Mouse (Mus musculus) embryonic facial prominence, embryonic 12.5 days (tissue): ENCODE results near the gene Rapgef5. TPM values are rescaled to one million over a fixed set of nuclear protein-coding genes. Genes with fewer than 3 reads are reported as not detected.

Experiments used
- ATAC-seq: fragments of 200-750 bp; cut with Nextera tagmentation; 2 replicates; pipeline ENCODE4 v1.8.0; 2017; ENCODE audit not compliant: insufficient number of reproducible peaks, insufficient read depth, low FRiP score, low TSS enrichment
- H3K27ac ChIP-seq: fragments of 300-500 bp; sonication (generic); 2 replicates; pipeline ENCODE4 v1.5.1; 2016; ENCODE audit warnings: mild to moderate bottlenecking
- H3K27me3 ChIP-seq: fragments of 300-500 bp; sonication (generic); 2 replicates; pipeline ENCODE4 v1.6.1; 2016; ENCODE audit warnings: mild to moderate bottlenecking, moderate library complexity
- H3K36me3 ChIP-seq: fragments of 300-500 bp; sonication (generic); 2 replicates; pipeline ENCODE4 v1.6.1; 2016; ENCODE audit warnings: mild to moderate bottlenecking
- H3K4me1 ChIP-seq: fragments of 300-500 bp; sonication (generic); 2 replicates; pipeline ENCODE4 v1.6.1; 2016
- H3K4me2 ChIP-seq: fragments of 300-500 bp; sonication (generic); replicated peaks from 2 replicates; pipeline ENCODE4 v1.6.1; 2016; ENCODE audit warnings: mild to moderate bottlenecking, moderate library complexity
- H3K4me3 ChIP-seq: fragments of 300-500 bp; sonication (generic); 2 replicates; pipeline ENCODE4 v1.5.1; 2016; ENCODE audit warnings: mild to moderate bottlenecking
- H3K9ac ChIP-seq: fragments of 300-500 bp; sonication (generic); 2 replicates; pipeline ENCODE4 v1.6.1; 2016; ENCODE audit warnings: mild to moderate bottlenecking, moderate library complexity
- H3K9me3 ChIP-seq: fragments of 300-500 bp; sonication (generic); 2 replicates; pipeline ENCODE4 v1.6.1; 2016; ENCODE audit warnings: mild to moderate bottlenecking, moderate library complexity
- WGBS: fragments of 180-500 bp; shearing (Covaris S2); methylation state at CpG from one replicate; pipeline ENCODE4 v1.1.7; 2016; 5-methylcytosine and 5-hydroxymethylcytosine counted together
- polyA plus RNA-seq: library from polyadenylated mRNA; unstranded; fragments of >200 nt; fragmentation: Nextera tagmentation; extraction: Ambion mirVana; gene quantifications from 2 replicates; pipeline ENCODE4 v1.2.1, GENCODE M21; 2016

The Rapgef5 gene
- polyA plus RNA-seq, 1 experiment from 2014 or later, result 12.8 TPM

- no peaks in the 10 kb centered on the region for H3K9me3 ChIP-seq
- H3K4me2 ChIP-seq, result no peak overlapping the region
- no peak for ATAC-seq
- H3K4me1 ChIP-seq, result peaks cover 5% of the 10 kb centered on the region; the same call in 1 of the 2 replicates
- no peak overlapping the region for H3K4me3 ChIP-seq
- no peaks in the 10 kb centered on the region for H3K36me3 ChIP-seq
- WGBS, result 34% methylated on average over 3 of the region's 3 CpGs
- H3K9ac ChIP-seq, result no peak overlapping the region
- H3K27me3 ChIP-seq, result no peaks in the 10 kb centered on the region
- no peak overlapping the region for H3K27ac ChIP-seq
These were observed 211.9 kb downstream of the Rapgef5 start for GRCm38 (mm10) chr12:117728178-117728611.

- ATAC-seq, result no peak
These were observed 217.3 kb downstream of the Rapgef5 start for GRCm38 (mm10) chr12:117733611-117734010.

GRCm38 (mm10) chr12:117736130-117736529 is 219.9 kb downstream of the Rapgef5 start:
- H3K9ac ChIP-seq, result no peak overlapping the region
- no peak overlapping the region for H3K27ac ChIP-seq
- H3K4me3 ChIP-seq, result no peak overlapping the region
- H3K4me2 ChIP-seq, result no peak overlapping the region
- H3K4me1 ChIP-seq, result 0 out of 2 replicates have a peak, but pooled peaks cover 4% of the 10 kb centered on the region
- 83% methylated on average over 3 of the region's 3 CpGs for WGBS
- H3K9me3 ChIP-seq, result no peaks in the 10 kb centered on the region
- H3K36me3 ChIP-seq, result no peaks in the 10 kb centered on the region
- H3K27me3 ChIP-seq, result no peaks in the 10 kb centered on the region
- ATAC-seq, result no peak

More at GRCm38 (mm10) chr12:117733611-117734010, 217.3 kb downstream of the Rapgef5 start:
- H3K27me3 ChIP-seq, result no peaks in the 10 kb centered on the region
- no peaks in the 10 kb centered on the region for H3K9me3 ChIP-seq
- no peak overlapping the region for H3K27ac ChIP-seq
- H3K4me2 ChIP-seq, result no peak overlapping the region
- no peak overlapping the region for H3K4me3 ChIP-seq
- H3K4me1 ChIP-seq, result peaks cover 5% of the 10 kb centered on the region; the same call in 1 of the 2 replicates
- no peaks in the 10 kb centered on the region for H3K36me3 ChIP-seq
- no peak overlapping the region for H3K9ac ChIP-seq

DNA sequence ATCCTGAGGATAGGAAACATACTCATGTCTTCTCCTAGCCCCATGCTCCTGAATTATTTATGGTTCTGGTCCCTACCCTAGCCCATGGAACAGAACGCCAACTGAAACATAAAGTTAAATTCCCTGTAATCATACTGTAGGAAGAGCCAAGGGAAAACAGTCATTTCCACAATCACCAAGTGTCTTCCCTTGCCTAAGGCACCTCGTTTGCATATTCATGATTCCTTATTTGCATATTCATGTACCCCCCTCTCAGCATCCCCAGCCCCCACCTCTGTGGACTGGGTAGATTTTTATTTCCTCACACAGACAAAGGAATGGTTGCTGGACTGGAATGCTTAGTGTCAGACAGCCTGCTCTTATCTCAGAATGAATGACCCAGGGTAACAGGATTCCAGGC is 220.6 kb downstream of the Rapgef5 start:
- no peak for ATAC-seq
- no peaks in the 10 kb centered on the region for H3K36me3 ChIP-seq

DNA sequence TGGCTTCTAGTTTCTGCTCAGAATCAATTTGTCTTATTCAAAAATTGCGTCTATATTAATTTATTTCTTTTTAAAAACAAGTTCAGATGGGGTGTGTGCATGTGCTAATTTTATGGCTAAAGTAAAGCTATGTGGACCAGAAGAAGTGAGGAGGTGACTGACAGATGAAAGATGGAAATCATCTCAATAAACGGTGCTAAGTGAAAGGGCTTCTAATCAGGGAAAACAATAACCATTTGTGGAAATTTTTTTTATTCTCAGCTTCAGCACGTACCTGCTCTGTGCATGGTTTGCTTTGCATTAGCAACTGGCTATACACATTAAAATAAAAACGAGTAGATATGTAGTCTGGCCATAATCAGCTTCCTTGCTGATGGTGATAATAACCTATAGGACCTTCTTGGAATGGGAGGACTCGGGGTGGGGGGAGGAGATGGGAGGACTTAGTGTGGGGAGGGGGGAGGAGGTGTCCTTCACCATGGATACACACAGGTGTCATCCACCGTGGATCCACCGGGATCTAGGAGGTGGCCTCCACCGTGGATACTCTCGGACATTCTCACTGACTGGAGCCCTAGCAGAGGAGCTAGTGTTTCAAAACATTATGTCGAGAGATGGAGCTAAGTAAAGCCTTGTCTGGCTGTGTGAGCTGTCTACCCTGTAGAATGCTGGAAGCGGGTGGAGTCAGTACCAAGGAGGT is 221.2 kb downstream of the Rapgef5 start:
- ATAC-seq, result no peak
- Histone ChIP-seq H3K4me2 (no peak overlapping the region), H3K27ac (no peak overlapping the region), H3K9me3 (no peaks in the 10 kb centered on the region), H3K27me3 (no peaks in the 10 kb centered on the region), H3K4me1 (0 out of 2 replicates have a peak, but pooled peaks cover 4% of the 10 kb centered on the region), H3K4me3 (no peak overlapping the region), H3K9ac (no peak overlapping the region), H3K36me3 (no peaks in the 10 kb centered on the region)
- 73% methylated on average over 11 of the region's 11 CpGs for WGBS

More for the DNA sequence above, 220.6 kb downstream of the Rapgef5 start:
- H3K4me3 ChIP-seq, result no peak overlapping the region
- H3K27me3 ChIP-seq, result no peaks in the 10 kb centered on the region
- no peak overlapping the region for H3K27ac ChIP-seq
- H3K9me3 ChIP-seq, result no peaks in the 10 kb centered on the region
- H3K4me2 ChIP-seq, result no peak overlapping the region
- no peak overlapping the region for H3K9ac ChIP-seq
- H3K4me1 ChIP-seq, result 0 out of 2 replicates have a peak, but pooled peaks cover 4% of the 10 kb centered on the region
- WGBS, result 56% methylated on average over 2 of the region's 2 CpGs

DNA sequence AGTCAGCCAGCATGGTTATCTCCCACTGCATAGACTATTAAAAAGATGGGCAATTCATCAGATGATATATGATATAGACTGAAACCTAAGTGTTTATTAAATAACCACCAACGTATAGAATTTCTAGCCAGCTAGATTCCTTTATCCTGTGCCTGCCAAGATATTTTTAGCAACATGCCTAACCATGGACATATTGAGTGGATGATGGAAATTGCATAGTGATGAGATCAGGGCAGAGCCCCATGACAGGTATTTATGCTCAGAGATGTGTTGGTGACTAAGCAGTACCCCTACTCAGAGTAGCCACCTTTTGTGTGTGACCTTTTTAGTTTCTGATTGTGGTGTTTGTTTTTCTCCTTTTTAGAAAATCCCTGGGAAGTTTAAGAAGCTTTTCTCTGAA is 226.2 kb downstream of the Rapgef5 start:
- Histone ChIP-seq H3K4me3 (no peak overlapping the region), H3K36me3 (no peaks in the 10 kb centered on the region), H3K27me3 (no peaks in the 10 kb centered on the region), H3K4me2 (no peak overlapping the region), H3K27ac (no peak overlapping the region), H3K9ac (no peak overlapping the region), H3K9me3 (no peaks in the 10 kb centered on the region), H3K4me1 (peaks cover 6% of the 10 kb centered on the region; the same call in 1 of the 2 replicates)
- no peak for ATAC-seq
- 52% methylated on average over 1 of the region's 1 CpGs for WGBS

DNA sequence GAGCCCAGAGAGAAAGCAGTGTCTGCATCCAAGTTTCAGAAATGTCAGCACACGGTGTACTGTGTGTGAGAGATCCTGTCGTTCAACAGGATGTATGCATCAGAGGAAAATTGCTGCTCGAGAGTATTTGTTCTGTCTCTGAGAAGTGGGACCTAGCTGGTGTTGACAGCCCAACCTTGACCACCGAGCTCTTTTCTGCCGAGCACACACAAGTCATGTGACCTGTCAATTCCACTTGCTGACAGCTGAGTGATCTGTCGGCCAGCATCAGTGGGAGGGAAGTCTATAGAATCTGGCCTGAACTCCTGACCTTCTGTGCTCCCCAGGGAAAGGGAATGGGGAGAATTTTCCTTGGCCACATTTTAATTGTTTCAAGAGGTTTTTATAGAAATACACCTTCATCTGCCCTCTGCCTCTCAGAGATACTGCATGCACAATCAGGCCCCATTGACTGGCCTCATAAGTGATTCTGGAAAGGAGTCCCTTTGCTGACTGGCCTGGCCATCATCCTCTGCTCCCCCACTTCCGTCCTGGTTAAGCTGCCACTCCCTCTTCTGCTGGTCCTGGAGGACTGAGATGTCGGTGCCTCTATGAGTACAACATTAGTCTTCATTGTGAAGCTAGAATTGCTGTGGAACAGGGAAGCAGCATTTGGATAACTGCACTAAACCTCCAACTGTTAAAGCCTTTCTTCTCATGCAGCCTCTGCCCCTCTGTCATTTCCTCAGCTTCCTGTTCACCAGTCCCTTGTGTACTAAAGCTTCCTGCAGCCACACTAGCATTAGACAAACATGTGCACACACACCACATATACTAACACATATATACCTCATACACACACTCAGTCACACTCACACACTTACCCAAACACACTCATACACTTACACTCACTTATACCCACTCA is 228.6 kb downstream of the Rapgef5 start:
- Histone ChIP-seq H3K4me1 (peaks cover 6% of the 10 kb centered on the region; the same call in 1 of the 2 replicates), H3K27ac (no peak overlapping the region), H3K4me2 (no peak overlapping the region), H3K9me3 (no peaks in the 10 kb centered on the region), H3K9ac (no peak overlapping the region), H3K36me3 (no peaks in the 10 kb centered on the region), H3K4me3 (no peak overlapping the region), H3K27me3 (no peaks in the 10 kb centered on the region)
- WGBS, result 17% methylated on average over 8 of the region's 8 CpGs
- ATAC-seq, result no peak

DNA sequence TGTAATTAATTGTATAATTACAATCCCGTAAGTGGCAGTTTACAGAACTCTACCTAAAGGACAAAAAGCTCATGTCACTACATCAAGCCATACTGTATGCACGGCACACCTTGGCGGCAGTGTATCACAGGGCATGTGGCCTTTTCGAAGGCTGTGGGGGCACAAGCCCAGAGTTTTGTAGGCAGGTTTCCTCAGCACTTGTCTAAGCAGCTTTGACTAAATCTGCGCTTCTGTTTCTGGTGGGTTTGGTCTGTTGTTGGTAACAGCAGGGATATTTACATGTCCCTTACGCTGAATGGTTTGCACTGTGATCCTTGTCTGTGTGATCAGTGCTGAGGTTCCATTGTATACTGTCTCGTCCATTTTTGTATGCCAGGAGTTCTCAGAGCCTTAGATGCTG is 230.3 kb downstream of the Rapgef5 start:
- H3K9me3 ChIP-seq, result no peaks in the 10 kb centered on the region
- WGBS, result 90% methylated on average over 7 of the region's 7 CpGs
- no peak overlapping the region for H3K4me3 ChIP-seq
- H3K4me1 ChIP-seq, result peaks cover 16% of the 10 kb centered on the region
- H3K9ac ChIP-seq, result no peak overlapping the region
- H3K4me2 ChIP-seq, result no peak overlapping the region
- H3K27me3 ChIP-seq, result 0 out of 2 replicates have a peak, but pooled peaks cover 5% of the 10 kb centered on the region
- no peak for ATAC-seq
- no peak overlapping the region for H3K27ac ChIP-seq
- H3K36me3 ChIP-seq, result no peaks in the 10 kb centered on the region

GRCm38 (mm10) chr12:117751045-117751444 is 234.8 kb downstream of the Rapgef5 start:
- H3K4me3 ChIP-seq, result no peak overlapping the region
- H3K9me3 ChIP-seq, result no peaks in the 10 kb centered on the region
- no peak overlapping the region for H3K27ac ChIP-seq
- 14% methylated on average over 9 of the region's 9 CpGs for WGBS
- H3K36me3 ChIP-seq, result no peaks in the 10 kb centered on the region
- H3K4me1 ChIP-seq, result peaks cover 17% of the 10 kb centered on the region
- peak; percentile 31; the same call in 1 of the 2 replicates for ATAC-seq
- peak overlapping the region; percentile 36 for H3K4me2 ChIP-seq
- no peak overlapping the region for H3K9ac ChIP-seq
- 0 out of 2 replicates have a peak, but pooled peaks cover 5% of the 10 kb centered on the region for H3K27me3 ChIP-seq

DNA sequence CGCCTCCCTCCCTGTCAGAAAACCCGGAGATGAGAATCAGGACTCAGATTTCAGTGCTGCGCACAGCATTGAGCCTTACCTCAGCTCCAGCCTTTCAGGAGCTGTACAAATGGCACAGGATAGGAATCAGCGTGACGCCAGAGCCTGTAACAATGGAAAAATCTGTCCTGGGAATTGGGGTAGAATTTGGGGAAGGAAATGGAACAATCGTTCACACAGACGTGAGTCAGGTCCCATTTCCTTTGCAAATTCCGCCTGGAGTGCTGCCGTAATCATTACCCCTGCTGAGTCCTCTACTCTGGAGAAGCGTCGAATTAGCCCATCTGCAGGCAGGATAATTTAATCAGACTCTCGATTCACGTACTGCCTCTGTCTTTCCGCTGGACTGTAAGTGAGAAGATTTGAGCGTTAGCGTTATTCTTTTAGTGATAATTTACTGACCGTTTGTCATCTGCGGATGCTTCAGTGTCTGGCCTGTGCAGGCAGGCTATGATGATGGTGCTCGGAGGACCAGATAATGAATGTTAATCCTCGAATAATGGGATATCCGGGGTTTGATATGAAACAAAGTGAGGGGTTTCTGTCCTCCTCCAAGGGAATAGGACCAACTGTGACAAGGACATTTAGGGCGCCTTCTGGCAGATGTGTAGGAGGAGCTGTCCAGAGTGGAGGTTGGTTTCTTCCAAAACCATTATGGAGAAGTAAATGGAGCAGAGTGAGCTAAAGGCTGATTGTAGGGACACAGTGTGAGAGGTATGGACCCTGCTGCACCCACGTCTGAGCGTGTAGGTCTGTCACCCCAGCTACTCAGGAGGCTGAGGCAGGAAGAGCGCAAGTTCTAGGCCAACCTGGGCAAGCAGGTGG is 235.5 kb downstream of the Rapgef5 start:
- no peak; the same call in 1 of the 2 replicates for ATAC-seq
- Histone ChIP-seq H3K9me3 (no peaks in the 10 kb centered on the region), H3K4me2 (peak overlapping the region; percentile 36), H3K4me1 (peaks cover 17% of the 10 kb centered on the region), H3K27me3 (0 out of 2 replicates have a peak, but pooled peaks cover 5% of the 10 kb centered on the region), H3K4me3 (no peak overlapping the region), H3K27ac (0 out of 2 replicates have a peak overlapping the region, but pooled peaks have one; percentile 50), H3K36me3 (no peaks in the 10 kb centered on the region), H3K9ac (no peak overlapping the region)
- 32% methylated on average over 25 of the region's 25 CpGs for WGBS

DNA sequence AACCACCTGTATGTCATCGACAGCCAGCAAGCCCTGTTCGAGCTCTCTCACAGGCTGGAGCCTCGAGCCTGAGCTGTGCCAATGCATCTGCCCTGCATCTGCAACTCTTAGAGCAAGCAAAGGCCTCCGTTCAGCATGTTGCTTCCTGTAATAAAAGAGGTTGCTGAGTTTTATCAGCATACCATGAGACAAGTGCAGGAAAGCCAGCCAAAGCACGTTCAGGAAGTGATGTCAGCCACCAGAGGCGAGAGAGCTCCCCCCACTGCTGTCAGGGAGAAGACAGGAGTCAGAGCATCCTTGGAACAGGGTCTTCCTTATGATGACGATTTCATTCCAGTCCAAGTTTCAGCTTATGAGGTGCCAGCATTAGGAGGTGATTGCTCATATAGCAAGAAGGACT is 239.7 kb downstream of the Rapgef5 start:
- no peak overlapping the region for H3K4me3 ChIP-seq
- no peaks in the 10 kb centered on the region for H3K36me3 ChIP-seq
- no peaks in the 10 kb centered on the region for H3K27me3 ChIP-seq
- ATAC-seq, result no peak
- H3K4me2 ChIP-seq, result no peak overlapping the region
- H3K4me1 ChIP-seq, result peaks cover 12% of the 10 kb centered on the region
- H3K9me3 ChIP-seq, result no peaks in the 10 kb centered on the region
- H3K27ac ChIP-seq, result no peak overlapping the region
- no peak overlapping the region for H3K9ac ChIP-seq
- 67% methylated on average over 7 of the region's 7 CpGs for WGBS
